Mouse (Mus musculus) CH12.LX (cell line): ENCODE data around the gene Anpep.

Experiments used
- CTCF ChIP-seq, 2 experiments: IDR thresholded peaks in 1 of 2; conservative IDR thresholded peaks in 1 of 2; 2 replicates each; pipeline ENCODE4 v1.5.1; 2011 to 2012; ENCODE audit warnings: low read depth in 2 of 2, low read length in 2 of 2, improper control_type of control experiment in 1 of 2, inconsistent platforms in 1 of 2, mild to moderate bottlenecking in 1 of 2, moderate library complexity in 1 of 2
- EP300 ChIP-seq: IDR thresholded peaks from 2 replicates; pipeline ENCODE4 v1.6.1; 2011; ENCODE audit warnings: low read length, improper control_type of control experiment
- IRF4 ChIP-seq: IDR thresholded peaks from 2 replicates; pipeline ENCODE4 v1.6.1; 2014; ENCODE audit warnings: low read depth, mild to moderate bottlenecking, inconsistent platforms, low read length, improper control_type of control experiment
- MAX ChIP-seq: IDR thresholded peaks from 2 replicates; pipeline ENCODE4 v1.6.1; 2011; ENCODE audit warnings: low read length, improper control_type of control experiment
- NELFE ChIP-seq: IDR thresholded peaks from 2 replicates; pipeline ENCODE4 v1.6.1; 2011; ENCODE audit warnings: low read depth, low read length, improper control_type of control experiment
- POLR2A ChIP-seq: IDR thresholded peaks from 2 replicates; pipeline ENCODE4 v1.6.1; 2011; ENCODE audit warnings: low read depth, mild to moderate bottlenecking, improper control_type of control experiment, low read length
- TCF12 ChIP-seq: IDR thresholded peaks from 2 replicates; pipeline ENCODE4 v1.6.1; 2014; ENCODE audit warnings: low read depth, mild to moderate bottlenecking, inconsistent platforms, low read length, improper control_type of control experiment
- USF1 ChIP-seq: IDR thresholded peaks from 2 replicates; pipeline ENCODE4 v1.6.1; 2014; ENCODE audit warnings: low read depth, mild to moderate bottlenecking, inconsistent platforms, low read length, improper control_type of control experiment
- ZC3H11A ChIP-seq: IDR thresholded peaks from 2 replicates; pipeline ENCODE4 v1.6.1; 2012; ENCODE audit warnings: low read depth, mild to moderate bottlenecking, inconsistent platforms, low read length, improper control_type of control experiment
- ZNF384 ChIP-seq: IDR thresholded peaks from 2 replicates; pipeline ENCODE4 v1.6.1; 2012; ENCODE audit warnings: low read depth, low read length, improper control_type of control experiment, inconsistent platforms

DNA sequence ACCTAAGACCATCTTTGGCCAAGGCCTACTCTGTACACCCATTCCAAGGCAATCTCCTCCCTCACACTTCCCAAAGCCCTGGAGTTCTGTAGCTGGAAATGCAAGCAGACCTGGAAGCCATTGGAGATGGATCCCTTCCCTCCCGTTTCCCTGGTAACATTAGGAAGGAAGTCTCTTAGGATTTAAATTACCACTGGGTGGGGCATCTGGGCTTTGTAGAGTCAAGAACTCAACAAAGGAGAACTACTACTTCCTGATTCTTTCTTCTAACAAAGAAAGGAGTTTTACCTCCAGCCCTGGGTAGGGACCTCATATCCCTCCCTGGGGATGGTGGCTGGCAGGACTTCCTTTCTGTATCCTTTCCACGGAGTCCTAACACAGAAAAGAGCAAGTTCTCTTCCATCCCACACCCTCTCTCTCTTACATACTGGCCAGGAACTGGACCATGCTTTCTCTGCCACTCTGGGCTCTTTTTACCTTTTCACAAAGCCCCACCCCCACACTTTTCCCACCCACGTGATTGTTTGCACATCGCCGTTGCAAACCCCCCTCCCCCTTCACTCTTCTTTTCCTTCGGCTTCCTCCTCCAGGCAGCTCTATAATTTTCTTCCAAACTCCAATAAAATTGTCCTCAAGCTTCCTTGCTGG is 8.3 kb upstream of the Anpep start:
- TF ChIP-seq ZC3H11A (no peak), CTCF (conservative IDR thresholded peaks at IDR 0.05 in 1 of 2, IDR thresholded peaks at IDR 0.05 in 1 of 2; ENCODE audit: low read depth in 2 of 2, low read length in 2 of 2) (no peak), EP300 (no peak), NELFE (no peak), MAX (no peak), IRF4 (no peak), ZNF384 (no peak), TCF12 (no peak), USF1 (no peak), POLR2A (no peak)
